Mouse (Mus musculus): ENCODE measurements around the gene Lrrc29.

Lrrc29 gene

GRCm38 (mm10) chr8:105290554-105291314 is 35.3 kb downstream of the Lrrc29 start:
- peak; percentile 97 for DNase-seq (ENCODE audit: low spot score)

DNA sequence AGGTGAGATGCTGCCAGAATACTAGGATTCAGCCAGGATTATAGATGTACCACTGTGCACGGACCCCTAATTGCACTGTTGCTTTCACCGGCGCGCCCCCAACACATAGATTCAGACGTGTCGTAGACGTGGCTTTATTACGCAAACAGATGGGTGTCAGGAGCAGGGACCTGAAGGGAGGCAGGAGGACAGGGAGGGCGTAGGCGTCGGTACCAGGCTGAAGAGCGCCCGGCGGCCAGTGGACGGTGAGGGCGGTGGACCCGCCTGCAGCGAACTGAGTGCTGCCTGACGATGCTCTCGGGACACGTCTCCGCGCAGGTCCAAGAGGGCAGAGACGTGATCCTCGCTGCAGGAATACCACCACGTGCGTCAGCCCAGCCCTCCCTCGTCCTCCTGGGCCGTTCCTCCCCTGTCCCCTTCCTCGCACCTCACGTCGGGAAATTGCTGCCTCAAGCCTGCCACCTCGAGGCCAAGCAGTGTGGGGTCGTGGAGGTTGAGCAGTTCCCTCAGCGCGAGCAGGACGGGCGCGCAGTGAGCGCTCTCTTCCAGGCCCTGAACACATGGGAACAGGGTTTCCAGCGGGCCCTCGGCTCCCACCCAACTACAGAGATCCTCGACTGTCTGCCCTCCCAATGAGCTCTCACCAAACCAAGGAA is 36.1 kb downstream of the Lrrc29 start, which contains the start of gene 4931428F04Rik:
Gene 4931428F04Rik, minus strand, starts transcription at position 60 of the 656 bp plus-strand sequence.
- peak; percentile 26 for DNase-seq (ENCODE audit: low spot score)

GRCm38 (mm10) chr8:105288958-105289732 is 36.9 kb downstream of the Lrrc29 start:
- peak; percentile 91 for DNase-seq (ENCODE audit: low spot score)

GRCm38 (mm10) chr8:105288231-105288630 is 37.8 kb downstream of the Lrrc29 start:
- DNase-seq (ENCODE audit: low spot score): no peak

GRCm38 (mm10) chr8:105286907-105287306 is 39.2 kb downstream of the Lrrc29 start:
- DNase-seq (ENCODE audit: low spot score): no peak

- no peak for DNase-seq (ENCODE audit: low spot score)
Measured at GRCm38 (mm10) chr8:105285514-105285913, 40.6 kb downstream of the Lrrc29 start.

- peak; percentile 59 for DNase-seq (ENCODE audit: low spot score)
Measured at GRCm38 (mm10) chr8:105283074-105283473, 43.0 kb downstream of the Lrrc29 start.

GRCm38 (mm10) chr8:105282239-105282638 is 43.8 kb downstream of the Lrrc29 start:
- no peak for DNase-seq (ENCODE audit: low spot score)

DNA sequence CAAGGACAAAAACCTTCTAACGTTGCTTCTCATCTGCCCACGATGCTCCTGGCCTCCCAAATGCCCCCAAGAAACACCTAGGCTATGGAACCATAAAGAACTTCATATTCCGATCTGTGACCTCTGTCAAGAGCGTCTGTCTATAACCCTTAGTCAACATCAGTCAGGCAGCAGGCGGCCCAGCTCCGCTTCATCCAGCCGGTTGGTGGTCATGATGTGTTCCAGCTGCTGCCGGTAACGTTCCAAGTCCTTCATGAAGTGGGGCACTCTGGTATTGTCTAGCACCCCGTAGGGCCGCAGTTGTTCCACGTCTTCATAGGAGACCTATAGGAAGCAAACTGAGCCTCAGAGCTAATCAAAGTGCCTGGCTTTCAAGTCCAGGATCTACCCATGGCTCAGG is 44.3 kb downstream of the Lrrc29 start:
- DNase-seq (ENCODE audit: low spot score): no peak

DNA sequence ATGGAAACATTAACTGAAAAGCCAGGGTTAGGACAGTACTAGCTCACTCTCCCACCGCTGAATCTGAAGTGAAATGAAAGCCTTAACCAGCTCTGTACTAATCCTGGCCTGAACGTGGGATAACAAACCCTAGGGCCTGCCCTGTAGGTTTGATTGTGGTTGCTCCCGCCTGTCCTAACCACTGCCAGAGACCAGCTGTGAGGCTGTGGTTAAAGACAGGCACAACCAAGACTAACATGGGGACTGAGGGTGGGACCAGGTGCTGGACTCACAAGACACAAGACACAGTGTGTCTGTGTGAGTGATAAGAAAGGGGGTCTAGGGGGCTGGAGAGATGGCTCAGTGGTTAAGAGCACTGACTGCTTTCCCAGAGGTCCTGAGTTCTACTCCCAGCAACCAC is 45.5 kb downstream of the Lrrc29 start:
- no peak for DNase-seq (ENCODE audit: low spot score)

- DNase-seq (ENCODE audit: low spot score): peak; percentile 68
Measured at GRCm38 (mm10) chr8:105278911-105279334, 47.2 kb downstream of the Lrrc29 start.

DNA sequence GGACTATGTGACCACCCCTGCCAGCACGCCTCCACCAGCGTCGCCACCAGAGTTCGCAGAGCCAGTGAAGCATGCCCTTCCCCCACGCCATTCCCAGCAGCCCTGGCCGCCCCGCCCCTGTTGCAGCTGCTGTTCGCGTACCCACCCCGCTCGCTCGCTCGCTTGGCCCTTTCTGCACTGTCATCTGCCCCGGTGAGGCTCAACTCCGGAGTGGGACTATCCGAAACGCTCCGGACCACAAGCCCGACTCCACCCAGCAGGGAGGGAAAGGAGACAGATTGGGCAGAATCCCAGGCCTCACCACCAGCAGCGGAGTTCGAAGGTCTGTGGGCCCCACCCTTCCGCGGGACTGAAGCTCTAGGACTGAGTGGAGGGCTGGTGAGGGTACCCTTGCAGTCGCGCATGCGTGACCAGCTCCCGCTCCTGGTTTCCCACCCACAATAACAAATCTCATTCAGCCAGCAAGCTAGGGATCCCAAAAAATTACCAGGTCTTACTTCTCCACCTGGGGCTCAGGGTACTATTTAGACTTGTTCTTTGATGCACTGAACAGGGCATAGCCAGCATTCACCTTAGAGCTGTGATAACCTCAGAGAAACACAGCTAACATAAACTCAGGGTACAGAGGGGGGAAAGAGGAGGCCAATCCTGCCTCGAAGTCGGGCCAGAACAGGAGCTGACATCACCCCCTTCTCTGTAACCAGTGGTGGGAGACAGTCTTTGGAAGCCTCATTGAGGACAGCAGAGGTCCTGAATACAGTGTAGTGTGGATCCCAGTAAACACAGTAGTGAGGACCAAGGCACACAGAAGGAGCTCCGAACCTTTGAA is 49.6 kb downstream of the Lrrc29 start:
- DNase-seq (ENCODE audit: low spot score): peak; percentile 40

DNA sequence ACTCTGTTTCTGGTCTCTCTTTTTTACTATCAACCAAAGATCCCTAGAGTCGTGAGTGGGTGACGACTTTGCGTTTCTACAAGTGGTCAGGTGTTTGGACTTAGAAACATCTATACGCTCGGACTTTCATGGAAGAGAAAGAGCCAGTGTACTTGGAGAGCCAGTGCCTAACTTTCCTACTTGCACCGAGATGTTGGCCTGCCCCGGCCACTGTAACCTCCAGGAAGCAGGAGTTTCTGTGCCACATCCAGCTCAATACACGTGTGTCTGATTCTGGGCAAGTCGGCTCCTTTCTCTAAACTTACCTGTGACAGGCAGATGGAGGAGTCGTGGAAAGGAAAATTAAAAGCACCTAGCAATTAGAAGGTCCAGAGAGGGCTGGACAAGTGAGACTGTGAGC is 50.2 kb downstream of the Lrrc29 start, which contains the start of gene Nol3:
Gene Nol3, plus strand, starts transcription at position 301 of the 400 bp plus-strand sequence.
- DNase-seq (ENCODE audit: low spot score): no peak

- DNase-seq (ENCODE audit: low spot score): no peak
Measured at GRCm38 (mm10) chr8:105275387-105275786, 50.7 kb downstream of the Lrrc29 start.

DNA sequence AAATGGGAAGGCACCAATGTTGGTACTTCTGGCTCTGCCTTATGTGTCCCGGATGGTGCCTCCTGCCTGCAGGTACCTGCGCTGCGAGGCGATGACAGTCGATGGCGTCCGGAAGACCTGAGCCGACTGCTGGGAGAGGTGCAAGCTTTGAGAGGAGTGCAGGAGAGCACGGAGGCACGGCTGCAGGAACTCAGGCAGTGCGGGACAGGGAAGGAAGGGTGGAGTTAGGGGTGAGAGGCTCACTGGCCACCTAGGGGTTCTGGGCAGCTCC is 55.2 kb downstream of the Lrrc29 start:
- no peak for DNase-seq (ENCODE audit: low spot score)

- DNase-seq (ENCODE audit: low spot score): no peak
Measured at GRCm38 (mm10) chr8:105270101-105270915, 55.8 kb downstream of the Lrrc29 start.

- DNase-seq (ENCODE audit: low spot score): peak; percentile 61
Measured at GRCm38 (mm10) chr8:105269461-105269947, 56.6 kb downstream of the Lrrc29 start, which contains the start of gene Hsf4. Gene Hsf4, plus strand, starts transcription at chr8:105269801.

- DNase-seq (ENCODE audit: low spot score): no peak
Measured at GRCm38 (mm10) chr8:105269075-105269458, 57.0 kb downstream of the Lrrc29 start.

- DNase-seq (ENCODE audit: low spot score): no peak
Measured at GRCm38 (mm10) chr8:105268342-105269074, 57.6 kb downstream of the Lrrc29 start.

- DNase-seq (ENCODE audit: low spot score): no peak
Measured at GRCm38 (mm10) chr8:105266775-105267174, 59.3 kb downstream of the Lrrc29 start.
